Mouse (Mus musculus) kidney, adult 18-20 months (tissue): ENCODE measurements around the gene Lipc.

Experiments
- DNase-seq: peaks from one replicate; pipeline ENCODE4 v3.0.0; 2021

Lipc gene

GRCm38 (mm10) chr9:70954226-70954625, 2.2 kb upstream of the Lipc start:
- no peak for DNase-seq

DNA sequence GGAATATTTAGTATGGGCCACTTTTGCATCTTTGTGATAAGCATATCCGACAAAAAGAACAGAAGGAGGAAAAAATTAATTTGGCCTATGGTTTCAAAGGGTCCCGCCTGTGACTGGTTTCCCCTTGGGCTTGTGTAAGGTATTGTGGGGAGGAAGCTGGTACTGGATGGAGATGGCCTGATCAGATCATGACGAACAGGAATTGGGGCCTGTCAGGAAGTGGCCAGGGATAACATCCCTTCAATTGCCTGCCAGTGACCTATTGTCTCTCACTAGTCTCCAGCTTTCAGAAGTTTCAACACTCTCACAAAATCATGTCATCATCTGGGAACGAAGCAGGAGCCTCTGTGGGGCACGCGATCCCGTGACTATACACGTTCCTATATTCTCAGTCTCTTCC, 2.7 kb downstream of the Lipc start:
- no peak for DNase-seq

GRCm38 (mm10) chr9:70947312-70947711, 4.7 kb downstream of the Lipc start:
- DNase-seq: no peak

GRCm38 (mm10) chr9:70942686-70943333, 9.2 kb downstream of the Lipc start:
- DNase-seq: peak; percentile 4

DNA sequence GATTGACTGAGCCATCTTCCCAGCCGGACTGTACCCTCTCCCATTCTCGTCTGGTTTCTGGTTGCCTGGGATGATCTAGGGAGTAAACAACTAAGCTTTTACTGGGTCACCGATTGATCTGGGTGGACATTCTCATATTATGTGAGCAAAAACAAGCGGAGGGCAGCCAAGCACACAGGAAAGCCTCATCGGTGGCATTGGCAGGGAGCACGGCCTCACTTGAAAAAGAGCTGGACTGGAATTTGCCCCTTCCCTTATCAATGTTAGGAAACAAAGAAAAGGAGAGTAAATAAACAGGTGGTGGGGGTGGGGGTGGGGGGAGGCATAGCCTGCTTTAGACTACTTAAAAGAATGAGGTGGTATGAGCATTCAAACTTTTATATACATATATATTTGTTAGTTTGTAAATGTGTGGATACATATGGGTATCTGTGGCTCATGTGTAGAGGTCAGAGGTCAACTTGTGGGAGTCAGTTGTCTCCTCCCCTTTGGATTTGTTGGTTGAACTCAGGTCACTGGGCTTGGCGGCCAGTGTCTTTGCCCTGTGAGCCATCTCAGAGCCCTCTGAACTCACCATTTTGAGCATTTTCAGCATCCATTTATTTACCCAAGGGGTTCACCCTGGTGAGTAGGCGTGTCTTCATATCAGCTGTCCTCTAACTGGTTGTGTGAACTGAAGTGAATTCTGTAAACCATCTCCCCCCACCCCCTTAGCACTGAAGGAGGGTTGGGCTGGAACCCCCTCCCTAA, 12.1 kb downstream of the Lipc start:
- no peak for DNase-seq

- no peak for DNase-seq
Measured at GRCm38 (mm10) chr9:70938850-70939249, 13.2 kb downstream of the Lipc start.

GRCm38 (mm10) chr9:70938134-70938533, 13.9 kb downstream of the Lipc start:
- DNase-seq: no peak

- no peak for DNase-seq
Measured at GRCm38 (mm10) chr9:70934587-70935295, 17.3 kb downstream of the Lipc start.

DNA sequence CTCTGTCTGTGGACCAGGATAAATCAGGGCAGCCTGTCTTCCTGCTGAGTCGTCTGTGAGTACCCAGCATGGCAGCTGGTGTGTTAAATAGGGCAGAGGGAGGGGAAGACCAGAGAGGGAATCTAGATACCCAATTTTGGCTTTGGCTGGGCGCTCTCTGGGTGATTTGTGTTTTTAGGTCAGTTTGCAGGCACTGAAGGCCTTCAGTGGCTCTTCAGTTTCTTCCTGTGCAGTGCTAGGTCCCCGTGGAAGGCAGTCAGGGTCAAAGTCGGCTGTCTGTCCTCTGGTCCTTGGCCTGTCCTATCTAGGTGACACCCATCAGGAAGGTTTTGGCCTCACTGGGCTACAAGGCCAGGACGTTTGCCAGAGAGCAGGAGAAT, 21.4 kb downstream of the Lipc start:
- no peak for DNase-seq

GRCm38 (mm10) chr9:70929840-70930640, 22.0 kb downstream of the Lipc start:
- peak; percentile 54 for DNase-seq

- no peak for DNase-seq
Measured at GRCm38 (mm10) chr9:70928472-70928871, 23.6 kb downstream of the Lipc start.

DNA sequence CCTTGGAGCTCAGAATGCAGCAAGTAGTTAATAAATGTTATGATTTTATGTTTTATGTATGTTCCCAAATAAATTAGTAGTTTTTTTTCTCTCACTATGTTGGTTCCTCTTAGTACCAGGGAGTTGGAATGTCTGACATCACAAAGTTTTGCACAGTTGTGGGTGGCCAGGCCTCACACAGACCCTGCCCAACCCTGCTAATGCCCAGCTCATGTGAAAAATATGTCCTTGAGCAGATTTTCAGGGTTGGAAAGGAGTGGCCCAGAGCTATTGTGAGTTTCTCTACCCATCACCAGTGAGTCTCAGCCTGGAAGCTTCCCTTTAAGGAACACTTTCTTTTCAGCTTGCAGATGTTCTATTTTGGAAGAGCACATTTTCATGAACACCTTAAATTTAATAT, 24.3 kb downstream of the Lipc start:
- no peak for DNase-seq

GRCm38 (mm10) chr9:70926820-70927588, 25.0 kb downstream of the Lipc start:
- no peak for DNase-seq

DNA sequence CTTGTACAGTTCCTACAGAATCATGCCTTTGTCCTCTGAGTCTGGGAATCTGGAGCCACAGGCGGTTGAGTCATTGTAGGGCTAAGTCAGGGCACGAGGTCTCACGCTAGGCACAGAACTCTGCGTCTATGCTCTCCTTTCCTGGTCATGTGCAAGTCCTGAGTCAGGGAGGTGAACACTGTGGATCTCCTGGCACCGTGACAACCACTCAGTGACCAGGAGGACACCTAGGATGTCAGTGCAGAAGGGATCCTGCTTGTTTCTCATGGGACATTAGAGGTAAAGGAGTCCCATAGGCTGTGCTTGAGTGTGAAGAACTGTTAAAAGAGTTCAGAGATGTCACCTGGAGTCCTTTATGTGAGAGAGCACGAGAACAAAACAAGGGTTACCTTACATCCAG, 26.8 kb downstream of the Lipc start:
- DNase-seq: no peak

DNA sequence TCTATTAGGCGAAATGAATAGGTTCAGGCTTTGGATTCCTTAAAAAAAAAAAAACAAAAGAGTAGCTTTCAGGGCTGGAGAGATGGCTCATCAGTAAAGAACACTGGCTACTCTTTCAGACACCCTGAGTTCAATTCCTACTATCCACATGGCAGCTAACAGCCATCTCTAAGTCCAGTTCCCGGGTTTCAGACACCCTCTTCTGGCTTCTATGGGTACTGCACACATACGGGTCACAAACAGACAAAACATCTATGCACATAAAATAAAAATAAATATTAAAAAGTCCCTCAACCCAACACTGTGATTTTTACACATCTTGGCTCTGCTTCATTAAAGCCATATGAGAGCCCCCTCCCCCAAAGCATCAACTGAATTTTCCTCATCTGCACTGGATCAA, 27.3 kb downstream of the Lipc start:
- DNase-seq: no peak

DNA sequence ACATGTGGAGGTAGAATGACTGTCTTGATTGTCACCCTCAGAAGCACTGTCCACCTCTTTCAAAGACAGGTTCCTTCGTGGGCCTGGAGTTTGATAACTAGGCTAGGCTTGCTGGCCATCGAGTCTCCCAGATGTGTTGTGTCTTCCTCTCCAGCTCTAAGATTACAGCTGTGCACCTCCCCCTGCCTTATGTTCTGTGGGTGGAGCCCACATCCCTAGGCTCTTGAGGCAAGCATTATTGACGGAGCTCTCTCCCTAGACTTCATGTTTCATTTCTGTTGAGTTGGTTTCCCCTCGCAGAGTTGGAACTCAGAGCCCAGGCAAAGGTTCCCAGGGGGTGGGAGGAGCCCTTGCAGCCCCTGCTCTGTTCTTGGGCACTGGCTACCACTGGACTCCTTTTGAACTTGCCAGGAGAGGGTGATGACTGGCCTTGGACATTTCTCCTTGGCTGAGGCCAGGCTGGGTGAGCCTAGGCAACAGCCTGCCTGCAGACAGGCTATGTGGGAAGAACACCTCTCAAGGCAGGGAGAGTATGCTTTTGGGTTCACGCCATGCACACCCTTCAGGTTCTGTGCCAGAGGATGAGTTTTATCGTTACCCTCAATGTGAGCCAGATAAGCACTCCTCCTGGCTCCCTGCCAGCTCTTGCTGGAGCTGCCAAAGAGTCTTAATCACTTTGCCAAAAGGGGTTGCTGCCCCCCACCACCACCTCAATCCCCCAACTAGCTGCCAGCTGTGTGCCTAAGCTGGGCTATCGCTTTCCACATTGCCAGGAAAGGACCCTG, 30.1 kb downstream of the Lipc start:
- DNase-seq: no peak

- DNase-seq: no peak
Measured at GRCm38 (mm10) chr9:70921132-70921531, 30.9 kb downstream of the Lipc start.

DNA sequence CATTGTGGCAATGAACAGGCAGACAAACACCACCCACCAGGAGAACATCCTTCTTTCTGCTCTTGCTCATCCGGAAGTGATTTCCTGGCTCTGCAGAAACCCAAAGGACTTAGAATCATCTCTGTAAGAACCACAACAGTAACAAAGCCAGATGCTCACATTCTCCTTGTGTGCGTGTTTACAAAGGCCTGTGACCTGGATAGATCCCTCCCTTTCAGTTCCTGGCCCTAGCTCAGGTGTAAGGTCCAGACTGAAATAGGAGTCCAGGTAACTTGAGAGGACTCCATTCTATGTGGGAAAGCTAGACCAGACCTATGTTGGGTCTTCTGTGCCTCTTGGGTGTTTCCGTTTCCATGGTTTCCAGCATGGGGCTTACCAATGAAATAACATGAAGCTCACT, 32.8 kb downstream of the Lipc start:
- no peak for DNase-seq

DNA sequence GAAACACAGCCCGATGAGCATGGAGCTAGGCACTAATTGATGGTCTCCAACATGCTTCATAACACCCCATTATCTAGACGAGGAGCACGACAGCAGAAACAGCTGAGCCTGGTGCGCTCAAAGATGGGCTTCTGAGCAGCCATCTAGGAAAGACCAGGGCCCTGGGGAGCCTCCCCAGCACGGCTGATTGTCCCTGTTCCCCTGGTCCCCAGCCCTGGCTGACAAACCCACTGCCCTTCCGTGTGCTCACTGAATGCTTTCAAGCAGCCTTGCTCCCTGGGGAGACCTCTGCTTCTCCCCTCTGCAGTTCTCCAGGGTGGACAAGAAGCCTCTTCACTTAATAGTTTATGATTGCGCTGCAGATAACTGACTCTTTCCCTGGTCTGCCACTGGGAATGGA, 35.5 kb downstream of the Lipc start:
- no peak for DNase-seq

DNA sequence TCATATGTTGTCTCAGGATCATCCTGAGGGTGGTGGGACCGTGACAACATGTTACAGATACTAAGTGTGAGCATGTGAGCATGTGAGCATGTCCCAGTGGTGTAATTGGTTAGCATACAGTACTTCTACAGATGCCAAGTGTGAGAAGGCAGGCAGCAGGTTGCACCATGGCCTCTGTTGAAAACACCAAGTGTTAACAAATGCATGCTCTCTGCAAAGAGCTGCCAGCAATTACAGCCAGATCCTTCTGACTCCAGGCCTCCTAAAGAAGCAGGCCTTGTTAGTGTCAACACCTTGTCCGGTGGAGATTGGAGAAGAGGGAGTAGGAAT, 36.7 kb downstream of the Lipc start:
- DNase-seq: no peak

DNA sequence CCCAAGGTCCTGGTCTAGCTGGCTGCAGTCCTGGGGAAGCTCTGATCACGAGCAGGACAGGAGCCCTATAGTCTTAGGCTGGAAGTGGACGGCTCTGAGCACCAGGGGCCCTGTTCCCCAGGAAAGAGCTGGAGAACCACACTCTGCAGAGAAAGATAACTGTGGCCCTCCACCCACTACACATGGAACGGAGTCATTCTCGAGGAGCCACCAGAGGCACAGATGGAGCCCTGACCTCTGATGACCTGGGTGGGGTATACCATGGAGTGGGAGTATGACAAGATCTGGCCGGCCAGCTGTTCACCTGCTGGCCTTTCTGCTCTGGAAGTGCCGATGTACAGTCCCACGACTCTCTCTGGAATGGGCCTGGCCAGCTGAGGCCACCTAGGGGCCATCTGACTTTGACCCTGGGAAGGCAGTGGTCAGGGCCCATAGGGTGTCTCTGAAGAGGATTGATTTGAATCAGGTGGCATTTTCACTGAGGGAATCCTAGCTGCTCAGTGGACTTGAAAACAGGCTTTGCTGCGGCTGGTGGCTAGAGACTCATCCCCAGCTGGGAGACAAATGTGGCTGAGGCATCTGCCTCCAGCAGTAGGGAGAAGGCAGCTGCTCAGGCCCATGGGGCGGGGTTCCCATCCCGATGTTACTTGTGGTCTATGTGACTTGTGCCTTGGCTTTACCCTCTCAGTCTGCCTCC, 37.2 kb downstream of the Lipc start:
- DNase-seq: no peak
